Comparison of ENCODE assay signal across 12 mouse cellular contexts in genomic region chr17:80105348-80105978, GRCm38 (mm10).
"Had no signal": no experiment of that assay in that cellular context is flagged by ENCODE, and none has a peak within 500 bp of the region (broad histone marks: within the 10 kb centered on the region; RNA-seq: fewer than 3 reads in every experiment).

No protein-coding gene starts in this region.

- H3K27me3 ChIP-seq: midbrain, embryonic 12.5 days; neural tube, embryonic 12.5 days; stomach, embryonic 15.5 days had no signal

- DNase-seq: lung, embryonic 14.5 days; lung, postnatal 10 days; lung, postnatal 4 days; midbrain, embryonic 14.5 days; right cerebral cortex, postnatal 14 days; thymus, adult 2 months; thymus, postnatal 25 days had no signal

- H3K4me2 ChIP-seq: lung, embryonic 14.5 days; midbrain, embryonic 12.5 days; neural tube, embryonic 12.5 days; stomach, embryonic 15.5 days had no signal

- H3K4me1 ChIP-seq: midbrain, embryonic 10.5 days; midbrain, embryonic 12.5 days; neural tube, embryonic 12.5 days; stomach, embryonic 15.5 days had no signal

- H3K9ac ChIP-seq: lung, embryonic 14.5 days; midbrain, embryonic 12.5 days; neural tube, embryonic 12.5 days; stomach, embryonic 15.5 days had no signal

- H3K27ac ChIP-seq: midbrain, embryonic 10.5 days; midbrain, embryonic 12.5 days; neural tube, embryonic 12.5 days; stomach, embryonic 15.5 days; stomach, postnatal 0 days had no signal

- H3K4me3 ChIP-seq: midbrain, embryonic 10.5 days; midbrain, embryonic 12.5 days; neural tube, embryonic 12.5 days; stomach, embryonic 15.5 days had no signal

- H3K9me3 ChIP-seq: midbrain, embryonic 10.5 days; midbrain, embryonic 12.5 days; neural tube, embryonic 12.5 days; stomach, embryonic 15.5 days had no signal

- H3K36me3 ChIP-seq: midbrain, embryonic 10.5 days; midbrain, embryonic 12.5 days; neural tube, embryonic 12.5 days; stomach, embryonic 15.5 days had no signal
